Mouse (Mus musculus): ENCODE results near the gene Nudt2.

GRCm38 (mm10) chr4:41522136-41522535 lies 57.2 kb downstream of the Nudt2 start:
- TF ChIP-seq CTCF (conservative IDR thresholded peaks at IDR 0.05; ENCODE audit: low read length) = no peak
- no peak for TF ChIP-seq NANOG (IDR thresholded peaks at IDR 0.05; ENCODE audit: borderline replicate concordance, low read length)
